Mouse (Mus musculus): Measurements from ENCODE around the gene Dync1li1. TPM values are rescaled to one million over a fixed set of nuclear protein-coding genes. Genes with fewer than 3 reads are reported as not detected.

Gene Dync1li1
- polyA plus RNA-seq, 1 experiment = 25.0 TPM

GRCm38 (mm10) chr9:114699262-114699661 is 10.7 kb downstream of the Dync1li1 start:
- no peaks in the 10 kb centered on the region for H3K4me1 ChIP-seq (ENCODE audit: control insufficient read depth, insufficient read depth, low read length)
- TF ChIP-seq POLR2A (IDR thresholded peaks at IDR 0.05; ENCODE audit: borderline replicate concordance, control insufficient read depth, low read depth, low read length) (no peak), CTCF (IDR thresholded peaks at IDR 0.05; ENCODE audit: control insufficient read depth, insufficient read depth, low read length) (no peak)
- H3K4me3 ChIP-seq (replicated peaks; ENCODE audit: control insufficient read depth, low read depth, low read length) = no peak overlapping the region
- 84% methylated on average over 6 of the region's 6 CpGs for whole genome bisulfite sequencing
- H3K27ac ChIP-seq (ENCODE audit: control insufficient read depth, insufficient read depth, low read depth, low read length, poor library complexity) = no peak overlapping the region

DNA sequence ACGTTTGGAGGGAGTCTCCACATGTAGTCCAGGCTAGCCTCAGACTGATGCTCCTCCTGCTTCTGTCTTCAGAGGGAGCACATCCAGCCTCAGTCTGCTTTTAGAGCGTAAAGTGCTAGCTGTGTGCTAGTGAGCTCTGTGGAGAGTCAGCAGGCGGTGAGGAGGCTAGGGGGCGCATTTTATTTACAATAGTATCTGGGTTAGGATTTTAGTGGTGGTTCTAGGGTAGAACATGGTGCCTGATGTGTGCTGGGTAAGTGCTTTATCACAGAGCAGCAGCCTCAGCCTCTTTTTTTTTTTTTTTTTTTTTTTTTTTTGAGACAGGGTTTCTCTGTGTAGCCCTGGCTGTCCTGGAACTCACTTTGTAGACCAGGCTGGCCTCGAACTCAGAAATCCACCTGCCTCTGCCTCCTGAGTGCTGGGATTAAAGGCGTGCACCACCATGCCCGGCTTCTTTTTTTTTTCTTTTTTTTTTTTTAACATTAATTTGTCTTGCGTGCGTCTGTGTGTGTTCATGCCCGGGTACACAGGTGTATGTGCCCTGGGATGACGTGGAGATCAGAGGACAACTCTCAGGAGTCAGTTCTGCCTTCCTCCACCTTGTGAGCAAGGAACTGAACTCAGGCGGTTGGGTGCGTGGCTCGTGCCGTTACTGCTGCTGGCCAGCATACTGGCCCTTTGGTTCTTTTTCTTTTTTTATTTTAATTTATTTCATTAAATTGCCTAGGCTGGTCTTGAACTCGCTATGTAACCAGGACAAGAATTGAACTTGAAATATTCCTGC is 11.5 kb downstream of the Dync1li1 start:
- WGBS = 87% methylated on average over 16 of the region's 16 CpGs
- H3K4me1 ChIP-seq (ENCODE audit: control insufficient read depth, insufficient read depth, low read length) = no peaks in the 10 kb centered on the region
- H3K27ac ChIP-seq (ENCODE audit: control insufficient read depth, insufficient read depth, low read depth, low read length, poor library complexity) = no peak overlapping the region
- H3K4me3 ChIP-seq (replicated peaks; ENCODE audit: control insufficient read depth, low read depth, low read length) = no peak overlapping the region
- TF ChIP-seq CTCF (IDR thresholded peaks at IDR 0.05; ENCODE audit: control insufficient read depth, insufficient read depth, low read length) = no peak
- no peak for TF ChIP-seq POLR2A (IDR thresholded peaks at IDR 0.05; ENCODE audit: borderline replicate concordance, control insufficient read depth, low read depth, low read length)

GRCm38 (mm10) chr9:114701031-114701430 is 12.4 kb downstream of the Dync1li1 start:
- TF ChIP-seq POLR2A (IDR thresholded peaks at IDR 0.05; ENCODE audit: borderline replicate concordance, control insufficient read depth, low read depth, low read length) = no peak
- no peak for TF ChIP-seq CTCF (IDR thresholded peaks at IDR 0.05; ENCODE audit: control insufficient read depth, insufficient read depth, low read length)
- 75% methylated on average over 2 of the region's 2 CpGs for WGBS
- no peak overlapping the region for H3K4me3 ChIP-seq (replicated peaks; ENCODE audit: control insufficient read depth, low read depth, low read length)
- no peaks in the 10 kb centered on the region for H3K4me1 ChIP-seq (ENCODE audit: control insufficient read depth, insufficient read depth, low read length)
- H3K27ac ChIP-seq (ENCODE audit: control insufficient read depth, insufficient read depth, low read depth, low read length, poor library complexity) = no peak overlapping the region

GRCm38 (mm10) chr9:114701921-114702320 is 13.3 kb downstream of the Dync1li1 start:
- H3K4me3 ChIP-seq (replicated peaks; ENCODE audit: control insufficient read depth, low read depth, low read length) = no peak overlapping the region
- 83% methylated on average over 4 of the region's 4 CpGs for WGBS
- no peaks in the 10 kb centered on the region for H3K4me1 ChIP-seq (ENCODE audit: control insufficient read depth, insufficient read depth, low read length)
- no peak for TF ChIP-seq CTCF (IDR thresholded peaks at IDR 0.05; ENCODE audit: control insufficient read depth, insufficient read depth, low read length)
- no peak for TF ChIP-seq POLR2A (IDR thresholded peaks at IDR 0.05; ENCODE audit: borderline replicate concordance, control insufficient read depth, low read depth, low read length)
- H3K27ac ChIP-seq (ENCODE audit: control insufficient read depth, insufficient read depth, low read depth, low read length, poor library complexity) = no peak overlapping the region

GRCm38 (mm10) chr9:114707805-114708204 is 19.2 kb downstream of the Dync1li1 start:
- H3K4me1 ChIP-seq (ENCODE audit: control insufficient read depth, insufficient read depth, low read length) = no peaks in the 10 kb centered on the region
- TF ChIP-seq CTCF (IDR thresholded peaks at IDR 0.05; ENCODE audit: control insufficient read depth, insufficient read depth, low read length) (no peak), POLR2A (IDR thresholded peaks at IDR 0.05; ENCODE audit: borderline replicate concordance, control insufficient read depth, low read depth, low read length) (no peak)
- no peak overlapping the region for H3K27ac ChIP-seq (ENCODE audit: control insufficient read depth, insufficient read depth, low read depth, low read length, poor library complexity)
- 71% methylated on average over 4 of the region's 4 CpGs for WGBS
- no peak overlapping the region for H3K4me3 ChIP-seq (replicated peaks; ENCODE audit: control insufficient read depth, low read depth, low read length)

GRCm38 (mm10) chr9:114710345-114710744 is 21.8 kb downstream of the Dync1li1 start:
- TF ChIP-seq CTCF (IDR thresholded peaks at IDR 0.05; ENCODE audit: control insufficient read depth, insufficient read depth, low read length) (peak; percentile 51; the same call in 1 of the 2 replicates), POLR2A (IDR thresholded peaks at IDR 0.05; ENCODE audit: borderline replicate concordance, control insufficient read depth, low read depth, low read length) (no peak)
- H3K4me3 ChIP-seq (replicated peaks; ENCODE audit: control insufficient read depth, low read depth, low read length) = no peak overlapping the region
- 69% methylated on average over 7 of the region's 7 CpGs for WGBS
- H3K27ac ChIP-seq (ENCODE audit: control insufficient read depth, insufficient read depth, low read depth, low read length, poor library complexity) = no peak overlapping the region
- H3K4me1 ChIP-seq (ENCODE audit: control insufficient read depth, insufficient read depth, low read length) = no peaks in the 10 kb centered on the region

DNA sequence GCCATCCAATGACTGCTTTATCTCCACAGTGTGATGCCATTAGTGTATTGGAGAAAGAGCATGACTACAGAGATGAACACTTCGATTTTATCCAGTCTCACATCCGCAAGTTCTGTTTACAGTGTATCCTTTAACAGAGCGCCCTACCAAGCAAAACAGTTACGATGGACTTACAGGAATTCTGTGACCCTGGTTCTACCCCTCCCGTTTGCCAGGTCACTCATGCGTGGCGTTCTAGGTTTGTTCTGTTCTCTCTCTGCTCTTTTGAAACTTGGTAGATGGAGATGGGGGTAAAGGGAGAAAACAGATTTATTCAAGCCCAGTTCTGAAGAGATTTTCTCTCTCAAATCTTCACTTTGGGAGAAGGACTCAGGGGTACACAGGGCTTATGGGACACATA is 24.9 kb downstream of the Dync1li1 start:
- WGBS = 91% methylated on average over 7 of the region's 7 CpGs
- TF ChIP-seq POLR2A (IDR thresholded peaks at IDR 0.05; ENCODE audit: borderline replicate concordance, control insufficient read depth, low read depth, low read length) (no peak), CTCF (IDR thresholded peaks at IDR 0.05; ENCODE audit: control insufficient read depth, insufficient read depth, low read length) (no peak)
- Histone ChIP-seq H3K4me1 (ENCODE audit: control insufficient read depth, insufficient read depth, low read length) (no peaks in the 10 kb centered on the region), H3K4me3 (replicated peaks; ENCODE audit: control insufficient read depth, low read depth, low read length) (no peak overlapping the region), H3K27ac (ENCODE audit: control insufficient read depth, insufficient read depth, low read depth, low read length, poor library complexity) (no peak overlapping the region)

- Histone ChIP-seq H3K4me3 (replicated peaks; ENCODE audit: control insufficient read depth, low read depth, low read length) (no peak overlapping the region), H3K4me1 (ENCODE audit: control insufficient read depth, insufficient read depth, low read length) (no peaks in the 10 kb centered on the region), H3K27ac (ENCODE audit: control insufficient read depth, insufficient read depth, low read depth, low read length, poor library complexity) (no peak overlapping the region)
- no peak for TF ChIP-seq POLR2A (IDR thresholded peaks at IDR 0.05; ENCODE audit: borderline replicate concordance, control insufficient read depth, low read depth, low read length)
- TF ChIP-seq CTCF (IDR thresholded peaks at IDR 0.05; ENCODE audit: control insufficient read depth, insufficient read depth, low read length) = no peak
- 90% methylated on average over 18 of the region's 18 CpGs for WGBS
Observed at GRCm38 (mm10) chr9:114716677-114717331, 28.2 kb downstream of the Dync1li1 start.
